Mouse (Mus musculus): ENCODE data around the gene C2cd2. TPM values are rescaled to one million over a fixed set of nuclear protein-coding genes. Genes with fewer than 3 reads are reported as not detected.

Gene C2cd2
- polyA plus RNA-seq, 1 experiment from 2014 or later: 23.8 TPM

DNA sequence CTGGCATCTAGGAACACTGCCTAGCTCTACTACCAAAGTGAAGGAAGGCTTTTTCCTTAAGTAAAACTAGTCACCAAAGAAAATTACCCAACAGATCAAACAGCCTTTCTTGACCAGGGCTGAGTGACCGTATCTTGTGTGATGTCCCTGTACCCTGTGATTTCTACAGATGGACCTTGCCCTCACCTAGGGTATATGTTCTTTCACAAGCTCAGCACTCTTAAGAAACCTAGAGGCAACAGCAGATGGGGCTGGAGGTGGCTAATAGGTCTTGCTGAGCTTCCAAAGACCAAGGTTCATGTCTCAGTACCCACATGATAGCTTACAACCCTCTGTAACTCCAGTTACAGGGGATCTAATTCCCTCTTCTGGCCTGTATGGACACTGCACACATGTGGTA is 134.2 kb downstream of the C2cd2 start:
- no peaks in the 10 kb centered on the region for H3K27me3 ChIP-seq
- no peak overlapping the region for H3K9ac ChIP-seq
- H3K4me2 ChIP-seq: no peak overlapping the region
- no peak for ATAC-seq (ENCODE audit: insufficient number of reproducible peaks, low FRiP score, low TSS enrichment, low read depth)
- no peaks in the 10 kb centered on the region for H3K9me3 ChIP-seq
- H3K4me1 ChIP-seq: no peaks in the 10 kb centered on the region
- H3K4me3 ChIP-seq: no peak overlapping the region
- 93% methylated on average over 1 of the region's 1 CpGs for WGBS
- H3K27ac ChIP-seq: no peak overlapping the region
- H3K36me3 ChIP-seq: peaks cover 66% of the 10 kb centered on the region

DNA sequence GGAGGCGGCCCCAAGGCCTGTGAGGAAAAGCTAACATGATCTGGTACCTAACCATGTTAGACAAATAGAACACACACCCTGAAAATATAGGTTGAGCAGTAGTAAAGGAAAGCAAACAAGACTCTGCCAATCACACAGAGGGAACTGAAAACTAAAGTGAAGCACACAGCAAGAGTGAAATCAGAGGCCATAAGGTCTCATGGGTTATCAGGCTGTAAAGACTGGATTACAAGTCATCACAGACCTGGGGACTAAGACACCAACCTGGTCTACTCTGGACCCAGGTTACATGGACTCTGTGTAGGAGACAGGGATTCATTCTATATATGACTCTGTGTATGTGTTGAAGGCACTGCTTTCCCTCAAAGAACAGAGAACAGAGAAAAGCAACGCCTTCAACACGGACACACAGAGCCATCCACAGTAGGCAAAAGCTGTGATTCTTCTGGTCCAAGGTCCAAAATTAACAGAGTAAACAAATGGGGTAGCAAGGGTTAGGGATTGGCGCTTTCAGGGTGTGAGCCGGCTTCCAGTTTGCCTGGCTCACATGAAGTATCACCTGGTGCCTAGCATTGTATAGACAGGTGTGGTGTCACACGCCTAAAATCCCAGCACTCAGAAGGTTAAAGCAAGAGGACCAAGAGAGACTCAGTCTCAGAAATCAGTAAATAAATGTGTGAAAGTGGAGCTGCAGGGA is 138.9 kb downstream of the C2cd2 start:
- ATAC-seq (ENCODE audit: insufficient number of reproducible peaks, low FRiP score, low TSS enrichment, low read depth): no peak
- Histone ChIP-seq H3K4me2 (no peak overlapping the region), H3K27ac (no peak overlapping the region), H3K36me3 (peaks cover 58% of the 10 kb centered on the region), H3K4me1 (no peaks in the 10 kb centered on the region), H3K27me3 (no peaks in the 10 kb centered on the region), H3K9me3 (no peaks in the 10 kb centered on the region), H3K9ac (no peak overlapping the region), H3K4me3 (no peak overlapping the region)
- 92% methylated on average over 6 of the region's 6 CpGs for WGBS

DNA sequence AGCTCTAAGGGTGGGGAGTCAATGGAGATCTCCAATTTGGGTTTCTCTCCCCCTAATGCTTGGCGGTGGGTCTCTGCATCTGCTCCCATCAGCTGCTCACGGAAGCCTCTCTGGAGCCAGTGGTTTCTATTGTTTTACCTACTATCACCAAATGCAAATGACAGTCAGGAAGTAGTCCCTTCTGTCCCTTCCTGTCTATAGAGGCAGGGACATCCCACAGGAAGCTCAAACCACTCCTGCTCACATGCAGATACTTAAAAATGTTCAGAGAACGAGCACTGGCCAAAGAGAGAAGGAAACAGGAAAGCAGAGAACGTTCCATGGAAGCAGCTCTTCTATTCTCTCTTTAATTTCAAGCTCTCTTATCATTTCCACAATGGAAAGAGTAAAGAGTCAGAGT is 142.9 kb downstream of the C2cd2 start:
- Histone ChIP-seq H3K36me3 (peaks cover 71% of the 10 kb centered on the region), H3K27me3 (no peaks in the 10 kb centered on the region), H3K9me3 (no peaks in the 10 kb centered on the region), H3K27ac (no peak overlapping the region), H3K4me2 (no peak overlapping the region), H3K9ac (no peak overlapping the region), H3K4me1 (no peaks in the 10 kb centered on the region), H3K4me3 (no peak overlapping the region)
- WGBS: 85% methylated on average over 4 of the region's 4 CpGs
- no peak for ATAC-seq (ENCODE audit: insufficient number of reproducible peaks, low FRiP score, low TSS enrichment, low read depth)

DNA sequence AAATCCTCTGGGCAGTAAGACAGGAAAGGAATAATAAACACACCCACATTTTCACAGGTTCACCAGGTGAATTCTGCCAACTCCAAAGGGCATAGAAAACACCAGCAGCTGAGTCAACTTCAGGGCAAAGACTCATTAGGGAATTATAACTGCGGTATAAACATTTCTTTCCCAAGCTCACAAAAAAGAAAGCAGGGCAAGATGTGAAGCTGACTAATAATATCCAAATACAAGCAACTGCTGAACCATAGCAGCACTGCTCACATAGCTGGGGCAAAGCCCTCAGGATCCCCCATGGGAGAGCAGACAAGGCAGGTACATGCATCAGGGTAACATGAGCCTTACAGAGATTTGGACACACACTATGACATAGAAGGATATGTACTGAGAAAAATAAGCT is 145.0 kb downstream of the C2cd2 start:
- H3K36me3 ChIP-seq: peaks cover 89% of the 10 kb centered on the region
- WGBS: 75% methylated on average over 1 of the region's 1 CpGs
- no peak overlapping the region for H3K9ac ChIP-seq
- H3K4me2 ChIP-seq: no peak overlapping the region
- no peaks in the 10 kb centered on the region for H3K9me3 ChIP-seq
- no peaks in the 10 kb centered on the region for H3K27me3 ChIP-seq
- ATAC-seq (ENCODE audit: insufficient number of reproducible peaks, low FRiP score, low TSS enrichment, low read depth): no peak
- no peaks in the 10 kb centered on the region for H3K4me1 ChIP-seq
- no peak overlapping the region for H3K27ac ChIP-seq
- H3K4me3 ChIP-seq: no peak overlapping the region

DNA sequence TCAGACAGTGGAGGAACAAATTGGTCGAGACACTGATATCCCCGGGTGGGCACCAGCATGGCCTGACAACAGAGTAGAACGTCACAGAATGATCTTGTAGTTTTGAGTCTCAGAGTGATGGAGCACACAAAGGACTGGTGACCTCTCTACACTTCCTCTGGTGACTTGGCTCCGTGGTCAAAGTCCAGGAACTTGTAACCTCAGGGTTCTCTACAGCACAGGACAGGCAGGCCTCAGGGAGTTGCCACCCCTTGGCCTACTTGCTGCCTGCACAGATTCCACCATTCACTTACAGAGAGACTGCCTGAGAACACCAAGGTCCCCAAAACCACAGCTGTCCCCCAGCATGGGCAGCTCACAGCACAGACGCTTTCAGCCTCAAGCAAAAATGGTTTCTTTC is 147.1 kb downstream of the C2cd2 start:
- no peaks in the 10 kb centered on the region for H3K4me1 ChIP-seq
- H3K9ac ChIP-seq: no peak overlapping the region
- no peaks in the 10 kb centered on the region for H3K27me3 ChIP-seq
- no peak overlapping the region for H3K4me2 ChIP-seq
- H3K36me3 ChIP-seq: peaks cover 93% of the 10 kb centered on the region
- no peaks in the 10 kb centered on the region for H3K9me3 ChIP-seq
- no peak for ATAC-seq (ENCODE audit: insufficient number of reproducible peaks, low FRiP score, low TSS enrichment, low read depth)
- WGBS: 77% methylated on average over 5 of the region's 5 CpGs
- H3K4me3 ChIP-seq: no peak overlapping the region
- H3K27ac ChIP-seq: no peak overlapping the region

DNA sequence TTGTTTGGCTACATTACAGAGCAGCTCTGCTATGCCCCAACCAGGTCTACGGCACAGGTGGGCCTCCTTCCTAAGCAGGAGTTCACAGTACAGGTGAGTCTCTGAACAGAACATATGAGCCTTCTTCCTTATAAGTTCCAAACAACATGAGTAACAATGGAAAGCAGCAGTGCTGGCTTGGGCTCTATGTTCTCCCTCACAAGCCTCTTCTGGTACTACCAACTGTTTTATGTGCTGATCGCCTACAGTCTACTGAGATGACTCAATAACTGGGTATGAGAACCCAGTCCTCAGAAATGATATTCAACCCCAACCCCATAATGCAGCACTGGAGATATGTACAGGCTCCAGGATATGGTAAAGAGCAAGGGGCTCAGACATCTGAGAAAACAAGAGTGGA is 148.3 kb downstream of the C2cd2 start:
- no peaks in the 10 kb centered on the region for H3K4me1 ChIP-seq
- 96% methylated on average over 2 of the region's 2 CpGs for WGBS
- H3K27ac ChIP-seq: no peak overlapping the region
- H3K36me3 ChIP-seq: peaks cover 93% of the 10 kb centered on the region
- H3K4me3 ChIP-seq: no peak overlapping the region
- no peaks in the 10 kb centered on the region for H3K27me3 ChIP-seq
- no peak for ATAC-seq (ENCODE audit: insufficient number of reproducible peaks, low FRiP score, low TSS enrichment, low read depth)
- H3K9ac ChIP-seq: no peak overlapping the region
- no peaks in the 10 kb centered on the region for H3K9me3 ChIP-seq
- no peak overlapping the region for H3K4me2 ChIP-seq

DNA sequence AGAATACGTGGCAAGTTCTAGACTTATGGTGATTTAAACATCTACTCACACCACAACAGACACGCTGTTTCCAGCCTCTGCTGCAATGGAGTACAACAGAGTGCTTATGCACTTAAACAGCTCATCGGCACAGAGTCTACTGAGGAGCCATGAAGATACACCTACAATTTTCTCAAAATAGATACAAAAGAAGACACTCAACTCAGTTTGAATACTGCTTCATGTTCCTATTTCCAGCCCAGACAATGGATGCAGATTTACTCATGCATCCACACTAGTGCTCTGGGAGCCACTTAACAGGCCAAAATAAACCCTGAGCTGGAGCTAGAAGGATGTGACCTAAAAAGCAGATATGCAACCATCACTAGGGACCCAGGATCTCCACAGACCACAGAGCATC is 153.5 kb downstream of the C2cd2 start:
- Histone ChIP-seq H3K27me3 (no peaks in the 10 kb centered on the region), H3K4me1 (no peaks in the 10 kb centered on the region), H3K9ac (no peak overlapping the region), H3K27ac (no peak overlapping the region), H3K9me3 (no peaks in the 10 kb centered on the region), H3K36me3 (peaks cover 93% of the 10 kb centered on the region), H3K4me2 (no peak overlapping the region), H3K4me3 (no peak overlapping the region)
- 97% methylated on average over 3 of the region's 3 CpGs for WGBS
- no peak for ATAC-seq (ENCODE audit: insufficient number of reproducible peaks, low FRiP score, low TSS enrichment, low read depth)

DNA sequence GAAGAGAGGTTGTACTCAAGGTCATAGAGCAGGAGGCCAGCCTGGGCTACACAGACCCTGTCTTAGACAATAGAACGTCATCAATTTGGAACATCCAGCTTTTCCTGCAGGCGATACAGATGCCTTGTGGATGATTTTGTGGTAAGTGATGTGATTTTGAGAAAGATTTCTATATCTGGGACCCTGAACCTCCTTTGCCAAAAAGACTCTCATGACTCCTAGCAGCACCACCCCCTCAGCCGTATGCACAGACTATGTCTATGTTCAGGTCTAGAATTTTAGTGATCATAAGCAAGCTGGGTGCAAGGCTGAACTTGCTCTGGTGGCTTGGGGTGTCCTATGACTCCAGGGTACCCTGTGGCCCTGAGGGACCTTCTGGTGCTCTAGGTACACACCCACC is 156.8 kb downstream of the C2cd2 start:
- Histone ChIP-seq H3K9me3 (no peaks in the 10 kb centered on the region), H3K36me3 (peaks cover 82% of the 10 kb centered on the region), H3K27ac (no peak overlapping the region), H3K27me3 (no peaks in the 10 kb centered on the region), H3K9ac (no peak overlapping the region), H3K4me1 (no peaks in the 10 kb centered on the region), H3K4me2 (no peak overlapping the region), H3K4me3 (no peak overlapping the region)
- no peak for ATAC-seq (ENCODE audit: insufficient number of reproducible peaks, low FRiP score, low TSS enrichment, low read depth)
- 90% methylated on average over 3 of the region's 3 CpGs for WGBS

Small RNAs within 50 kb of the gene (microRNA-seq; reads per million reads assigned to microRNA genes)
- not detected for gene Mir6964

Other genes starting within 250 kb of the C2cd2 start
- gene Ripk4, start 198.8 kb downstream of the C2cd2 start, polyA plus RNA-seq (2015; fragmentation: Nextera tagmentation; extraction: Ambion mirVana): 23.2 and 26.0 TPM in 2 replicates
- 9.0 and 10.2 TPM in 2 replicates for gene Prdm15, start 110.7 kb downstream of the C2cd2 start, polyA plus RNA-seq (2015; fragmentation: Nextera tagmentation; extraction: Ambion mirVana)
- 13.2 and 14.5 TPM in 2 replicates for gene Zbtb21, start within 50 bp of the C2cd2 start, polyA plus RNA-seq (2015; fragmentation: Nextera tagmentation; extraction: Ambion mirVana)
- gene B230307C23Rik, start 34.7 kb upstream of the C2cd2 start, polyA plus RNA-seq (2015; fragmentation: Nextera tagmentation; extraction: Ambion mirVana): 22.2 and 32.7 TPM in 2 replicates
- gene A630089N07Rik, start 119.9 kb upstream of the C2cd2 start, polyA plus RNA-seq (2015; fragmentation: Nextera tagmentation; extraction: Ambion mirVana): 15.9 and 18.1 TPM in 2 replicates